Mouse (Mus musculus) midbrain, embryonic 12.5 days (tissue): ENCODE results near the gene Atxn2. TPM values are rescaled to one million over a fixed set of nuclear protein-coding genes. Genes with fewer than 3 reads are reported as not detected.

Experiments used
- ATAC-seq: fragments of 200-750 bp; cut with Nextera tagmentation; 2 replicates; pipeline ENCODE4 v1.8.0; 2017; ENCODE audit warnings: low read depth, moderate TSS enrichment, moderate library complexity; ENCODE audit not compliant: low FRiP score
- H3K27ac ChIP-seq: fragments of 300-500 bp; sonication (generic); replicated peaks from 2 replicates; pipeline ENCODE4 v1.5.1; 2016; ENCODE audit warnings: mild to moderate bottlenecking
- H3K27me3 ChIP-seq: fragments of 300-500 bp; sonication (generic); 2 replicates; pipeline ENCODE4 v1.6.1; 2016; ENCODE audit warnings: mild to moderate bottlenecking
- H3K36me3 ChIP-seq: fragments of 300-500 bp; sonication (generic); 2 replicates; pipeline ENCODE4 v1.6.1; 2016
- H3K4me1 ChIP-seq: fragments of 300-500 bp; sonication (generic); 2 replicates; pipeline ENCODE4 v1.6.1; 2016
- H3K4me2 ChIP-seq: fragments of 300-500 bp; sonication (generic); replicated peaks from 2 replicates; pipeline ENCODE4 v1.6.1; 2016; ENCODE audit warnings: mild to moderate bottlenecking, moderate library complexity
- H3K4me3 ChIP-seq: fragments of 300-500 bp; sonication (generic); 2 replicates; pipeline ENCODE4 v1.5.1; 2016; ENCODE audit warnings: mild to moderate bottlenecking
- H3K9ac ChIP-seq: fragments of 300-500 bp; sonication (generic); replicated peaks from 2 replicates; pipeline ENCODE4 v1.6.1; 2016; ENCODE audit warnings: mild to moderate bottlenecking, moderate library complexity
- H3K9me3 ChIP-seq: fragments of 300-500 bp; sonication (generic); 2 replicates; pipeline ENCODE4 v1.6.1; 2016; ENCODE audit warnings: mild to moderate bottlenecking
- WGBS: fragments of 180-500 bp; shearing (Covaris S2); methylation state at CpG from one replicate; pipeline ENCODE4 v1.1.7; 2016; 5-methylcytosine and 5-hydroxymethylcytosine counted together
- polyA plus RNA-seq: library from polyadenylated mRNA; unstranded; fragments of >200 nt; fragmentation: Nextera tagmentation; extraction: Ambion mirVana; gene quantifications from 2 replicates; pipeline ENCODE4 v1.2.1, GENCODE M21; 2016

The Atxn2 gene
- polyA plus RNA-seq, 1 experiment from 2014 or later = 68.1 TPM

- no peak for ATAC-seq
- Histone ChIP-seq H3K4me3 (no peak overlapping the region), H3K4me2 (no peak overlapping the region), H3K9ac (no peak overlapping the region), H3K36me3 (no peaks in the 10 kb centered on the region), H3K27ac (no peak overlapping the region), H3K27me3 (peaks cover 61% of the 10 kb centered on the region), H3K9me3 (no peaks in the 10 kb centered on the region), H3K4me1 (peaks cover 54% of the 10 kb centered on the region)
- WGBS = 85% methylated on average over 2 of the region's 2 CpGs
Measured at GRCm38 (mm10) chr5:121833159-121833558, 122.0 kb downstream of the Atxn2 start.

- ATAC-seq = no peak
- Histone ChIP-seq H3K4me1 (peaks cover 53% of the 10 kb centered on the region), H3K27me3 (peaks cover 61% of the 10 kb centered on the region), H3K27ac (no peak overlapping the region), H3K9me3 (no peaks in the 10 kb centered on the region), H3K4me2 (no peak overlapping the region), H3K36me3 (no peaks in the 10 kb centered on the region), H3K4me3 (no peak overlapping the region), H3K9ac (no peak overlapping the region)
- 57% methylated on average over 10 of the region's 10 CpGs for WGBS
Measured at GRCm38 (mm10) chr5:121833572-121834240, 122.6 kb downstream of the Atxn2 start.

GRCm38 (mm10) chr5:121834241-121834606, 123.1 kb downstream of the Atxn2 start:
- no peaks in the 10 kb centered on the region for H3K9me3 ChIP-seq
- peaks cover 51% of the 10 kb centered on the region for H3K4me1 ChIP-seq
- H3K4me2 ChIP-seq = no peak overlapping the region
- 80% methylated on average over 7 of the region's 7 CpGs for WGBS
- ATAC-seq = no peak
- H3K4me3 ChIP-seq = no peak overlapping the region
- peaks cover 61% of the 10 kb centered on the region for H3K27me3 ChIP-seq
- H3K9ac ChIP-seq = no peak overlapping the region
- H3K27ac ChIP-seq = no peak overlapping the region
- H3K36me3 ChIP-seq = no peaks in the 10 kb centered on the region

- ATAC-seq = no peak
- 50% methylated on average over 12 of the region's 12 CpGs for WGBS
- Histone ChIP-seq H3K4me2 (peak overlapping the region; percentile 79), H3K36me3 (no peaks in the 10 kb centered on the region), H3K4me1 (peaks cover 48% of the 10 kb centered on the region), H3K27me3 (peaks cover 58% of the 10 kb centered on the region), H3K27ac (no peak overlapping the region), H3K9me3 (no peaks in the 10 kb centered on the region), H3K9ac (0 out of 2 replicates have a peak overlapping the region, but pooled peaks have one; percentile 75), H3K4me3 (peak overlapping the region; percentile 54)
Measured at GRCm38 (mm10) chr5:121834991-121835747, 124.0 kb downstream of the Atxn2 start.

- Histone ChIP-seq H3K27ac (no peak overlapping the region), H3K9ac (peak overlapping the region; percentile 75), H3K36me3 (no peaks in the 10 kb centered on the region), H3K4me1 (peaks cover 48% of the 10 kb centered on the region), H3K9me3 (no peaks in the 10 kb centered on the region), H3K4me2 (peak overlapping the region; percentile 79), H3K27me3 (peaks cover 56% of the 10 kb centered on the region), H3K4me3 (peak overlapping the region; percentile 54)
- under 1% methylated on average over 47 of the region's 51 CpGs for WGBS
- 0 out of 2 replicates have a peak, but pooled peaks have one; percentile 24 for ATAC-seq
Measured at GRCm38 (mm10) chr5:121835949-121836691, 125.0 kb downstream of the Atxn2 start.

- Histone ChIP-seq H3K9ac (peak overlapping the region; percentile 75), H3K36me3 (no peaks in the 10 kb centered on the region), H3K27ac (no peak overlapping the region), H3K4me2 (peak overlapping the region; percentile 79), H3K27me3 (peaks cover 62% of the 10 kb centered on the region), H3K4me1 (peaks cover 48% of the 10 kb centered on the region), H3K9me3 (no peaks in the 10 kb centered on the region), H3K4me3 (peak overlapping the region; percentile 54)
- WGBS = under 1% methylated on average over 58 of the region's 77 CpGs
- ATAC-seq = peak; percentile 69
Measured at GRCm38 (mm10) chr5:121836692-121837415, 125.7 kb downstream of the Atxn2 start.

- 1% methylated on average over 35 of the region's 35 CpGs for WGBS
- H3K9ac ChIP-seq = peak within 1 kb of the TSS; percentile 75
- ATAC-seq = no peak; the same call in 1 of the 2 replicates
- peak within 1 kb of the TSS; percentile 54 for H3K4me3 ChIP-seq
- no peaks in the 10 kb centered on the region for H3K36me3 ChIP-seq
- H3K27ac ChIP-seq = no peak within 1 kb of the TSS
- peaks cover 70% of the 10 kb centered on the region for H3K27me3 ChIP-seq
- H3K9me3 ChIP-seq = no peaks in the 10 kb centered on the region
- H3K4me2 ChIP-seq = peak within 1 kb of the TSS; percentile 79
- H3K4me1 ChIP-seq = peaks cover 52% of the 10 kb centered on the region
Measured at GRCm38 (mm10) chr5:121837441-121838340, 126.6 kb downstream of the Atxn2 start, which contains the start of gene Sh2b3. Gene Sh2b3 (minus strand): TSS chr5:121837646.

GRCm38 (mm10) chr5:121838341-121839127, 127.4 kb downstream of the Atxn2 start:
- peak overlapping the region; percentile 49 for H3K4me2 ChIP-seq
- peak overlapping the region; percentile 31; the same call in 1 of the 2 replicates for H3K9ac ChIP-seq
- ATAC-seq = no peak
- H3K27ac ChIP-seq = no peak overlapping the region
- H3K4me1 ChIP-seq = peaks cover 48% of the 10 kb centered on the region
- no peaks in the 10 kb centered on the region for H3K9me3 ChIP-seq
- WGBS = under 1% methylated on average over 46 of the region's 46 CpGs
- H3K27me3 ChIP-seq = peaks cover 77% of the 10 kb centered on the region
- peak overlapping the region; percentile 30 for H3K4me3 ChIP-seq
- no peaks in the 10 kb centered on the region for H3K36me3 ChIP-seq

- Histone ChIP-seq H3K27ac (no peak overlapping the region), H3K9me3 (no peaks in the 10 kb centered on the region)
Measured at GRCm38 (mm10) chr5:121839128-121839473, 128.0 kb downstream of the Atxn2 start.

GRCm38 (mm10) chr5:121841516-121841915, 130.4 kb downstream of the Atxn2 start:
- no peak overlapping the region for H3K4me3 ChIP-seq
- H3K27ac ChIP-seq = no peak overlapping the region
- H3K9me3 ChIP-seq = no peaks in the 10 kb centered on the region
- no peak for ATAC-seq
- H3K4me1 ChIP-seq = peaks cover 32% of the 10 kb centered on the region
- WGBS = 93% methylated on average over 9 of the region's 9 CpGs
- no peak overlapping the region for H3K4me2 ChIP-seq
- H3K27me3 ChIP-seq = peaks cover 86% of the 10 kb centered on the region
- no peaks in the 10 kb centered on the region for H3K36me3 ChIP-seq
- H3K9ac ChIP-seq = no peak overlapping the region

More at GRCm38 (mm10) chr5:121839128-121839473, 128.0 kb downstream of the Atxn2 start:
- Histone ChIP-seq H3K27me3 (peaks cover 82% of the 10 kb centered on the region), H3K4me3 (peak overlapping the region; percentile 30; the same call in 1 of the 2 replicates), H3K4me1 (peaks cover 45% of the 10 kb centered on the region), H3K9ac (no peak overlapping the region), H3K36me3 (no peaks in the 10 kb centered on the region), H3K4me2 (peak overlapping the region; percentile 49)
- WGBS = 26% methylated on average over 7 of the region's 7 CpGs
- no peak for ATAC-seq
